Mouse (Mus musculus): ENCODE data around the gene Csnk1d. TPM values are rescaled to one million over a fixed set of nuclear protein-coding genes. Genes with fewer than 3 reads are reported as not detected.
A peak's percentile ranks its signal among the peaks of the same experiment; 100 is the strongest.

Csnk1d gene
- total RNA-seq, 1 experiment: 60.7 TPM

GRCm38 (mm10) chr11:120948861-120949851 lies 42.0 kb downstream of the Csnk1d start:
- TF ChIP-seq CHD2 (IDR thresholded peaks at IDR 0.05; ENCODE audit: low read depth, low read length) (no peak), HCFC1 (IDR thresholded peaks at IDR 0.05; ENCODE audit: borderline replicate concordance, insufficient read depth, low read length) (no peak), ZNF384 (IDR thresholded peaks at IDR 0.05; ENCODE audit: low read depth, low read length) (no peak), ZC3H11A (IDR thresholded peaks at IDR 0.05; ENCODE audit: borderline replicate concordance, low read depth, low read length) (no peak), MAFK (IDR thresholded peaks at IDR 0.05; ENCODE audit: insufficient read depth, low read depth, low read length) (no peak)
- peaks cover 8% of the 10 kb centered on the region; the same call in 1 of the 2 replicates for H3K36me3 ChIP-seq (ENCODE audit: control insufficient read depth, insufficient read depth, low read length, poor library complexity, severe bottlenecking)
- H3K9me3 ChIP-seq (ENCODE audit: control insufficient read depth, insufficient read depth, low read depth, low read length): no peaks in the 10 kb centered on the region
- H3K27ac ChIP-seq (ENCODE audit: insufficient read depth, low read depth, low read length, poor library complexity, severe bottlenecking): peak overlapping the region; percentile 16; the same call in 1 of the 2 replicates
- DNase-seq (ENCODE audit: low read depth, low spot score): no peak
- H3K9ac ChIP-seq (ENCODE audit: insufficient read depth, low read depth, low read length, poor library complexity, severe bottlenecking): peak overlapping the region; percentile 77
- peak overlapping the region; percentile 76 to 86 for H3K4me3 ChIP-seq (ENCODE audit: insufficient read depth in 1 of 2, low read depth in 1 of 2, low read length in 2 of 2, poor library complexity in 1 of 2, severe bottlenecking in 1 of 2)
- in situ Hi-C loops (cut with MboI; ENCODE audit: low sequenced_read_pairs in 2 of 2, unreplicated experiment in 2 of 2): no loop called here
- H3K4me1 ChIP-seq (ENCODE audit: control insufficient read depth in 2 of 2, insufficient read depth in 2 of 2, low read length in 2 of 2, poor library complexity in 1 of 2): peaks cover 3 to 42% of the 10 kb centered on the region in 2 experiments; a peak in 3 of 4 replicates

DNA sequence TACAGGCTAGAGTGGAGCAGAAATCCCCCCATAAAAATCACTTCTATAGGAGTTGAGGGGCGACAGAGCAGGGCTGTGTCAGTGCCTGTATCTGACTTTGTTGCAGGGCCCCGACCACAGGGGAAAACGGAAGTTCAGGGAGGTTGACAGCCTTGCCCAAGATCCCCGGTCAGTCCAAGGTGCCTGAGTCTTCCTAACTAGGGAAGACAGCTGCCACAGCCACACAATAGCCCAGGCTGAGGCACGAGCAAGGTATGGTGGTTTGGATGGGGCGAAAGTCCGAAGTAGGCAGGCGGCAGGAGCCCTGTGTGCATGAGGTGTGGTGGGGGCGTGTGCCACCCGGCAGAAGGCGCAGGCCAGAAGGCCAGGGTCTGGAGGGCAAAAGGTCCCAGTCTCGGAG lies 42.8 kb downstream of the Csnk1d start, which contains the start of gene Slc16a3:
Slc16a3 (plus strand) TSS at position 153 of the 400 bp plus-strand sequence.
- no peak for DNase-seq (ENCODE audit: low read depth, low spot score)
- peak within 1 kb of the TSS; percentile 16; the same call in 1 of the 2 replicates for H3K27ac ChIP-seq (ENCODE audit: insufficient read depth, low read depth, low read length, poor library complexity, severe bottlenecking)
- H3K4me3 ChIP-seq (ENCODE audit: insufficient read depth in 1 of 2, low read depth in 1 of 2, low read length in 2 of 2, poor library complexity in 1 of 2, severe bottlenecking in 1 of 2): peak within 1 kb of the TSS; percentile 76 to 86
- TF ChIP-seq CHD2 (IDR thresholded peaks at IDR 0.05; ENCODE audit: low read depth, low read length): no peak
- TF ChIP-seq ZC3H11A (IDR thresholded peaks at IDR 0.05; ENCODE audit: borderline replicate concordance, low read depth, low read length): no peak
- TF ChIP-seq MAFK (IDR thresholded peaks at IDR 0.05; ENCODE audit: insufficient read depth, low read depth, low read length): no peak
- TF ChIP-seq ZNF384 (IDR thresholded peaks at IDR 0.05; ENCODE audit: low read depth, low read length): no peak
- TF ChIP-seq HCFC1 (IDR thresholded peaks at IDR 0.05; ENCODE audit: borderline replicate concordance, insufficient read depth, low read length): no peak
- in situ Hi-C loops (cut with MboI; ENCODE audit: low sequenced_read_pairs in 2 of 2, unreplicated experiment in 2 of 2): no loop called here
- peaks cover 8% of the 10 kb centered on the region; the same call in 1 of the 2 replicates for H3K36me3 ChIP-seq (ENCODE audit: control insufficient read depth, insufficient read depth, low read length, poor library complexity, severe bottlenecking)
- H3K9me3 ChIP-seq (ENCODE audit: control insufficient read depth, insufficient read depth, low read depth, low read length): no peaks in the 10 kb centered on the region
- peaks cover 3 to 42% of the 10 kb centered on the region in 2 experiments; a peak in 3 of 4 replicates for H3K4me1 ChIP-seq (ENCODE audit: control insufficient read depth in 2 of 2, insufficient read depth in 2 of 2, low read length in 2 of 2, poor library complexity in 1 of 2)
- peak within 1 kb of the TSS; percentile 77 for H3K9ac ChIP-seq (ENCODE audit: insufficient read depth, low read depth, low read length, poor library complexity, severe bottlenecking)

- no peak for DNase-seq (ENCODE audit: low read depth, low spot score)
- TF ChIP-seq CHD2 (IDR thresholded peaks at IDR 0.05; ENCODE audit: low read depth, low read length) (no peak), HCFC1 (IDR thresholded peaks at IDR 0.05; ENCODE audit: borderline replicate concordance, insufficient read depth, low read length) (no peak), MAFK (IDR thresholded peaks at IDR 0.05; ENCODE audit: insufficient read depth, low read depth, low read length) (no peak), ZC3H11A (IDR thresholded peaks at IDR 0.05; ENCODE audit: borderline replicate concordance, low read depth, low read length) (no peak), ZNF384 (IDR thresholded peaks at IDR 0.05; ENCODE audit: low read depth, low read length) (no peak)
- H3K9ac ChIP-seq (ENCODE audit: insufficient read depth, low read depth, low read length, poor library complexity, severe bottlenecking): no peak overlapping the region
Measured at GRCm38 (mm10) chr11:120945926-120946325, 45.2 kb downstream of the Csnk1d start.

GRCm38 (mm10) chr11:120945266-120945665 lies 45.9 kb downstream of the Csnk1d start:
- Histone ChIP-seq H3K4me3 (ENCODE audit: insufficient read depth in 1 of 2, low read depth in 1 of 2, low read length in 2 of 2, poor library complexity in 1 of 2, severe bottlenecking in 1 of 2) (no peak overlapping the region), H3K27ac (ENCODE audit: insufficient read depth, low read depth, low read length, poor library complexity, severe bottlenecking) (no peak overlapping the region), H3K9ac (ENCODE audit: insufficient read depth, low read depth, low read length, poor library complexity, severe bottlenecking) (no peak overlapping the region), H3K36me3 (ENCODE audit: control insufficient read depth, insufficient read depth, low read length, poor library complexity, severe bottlenecking) (no peaks in the 10 kb centered on the region), H3K4me1 (ENCODE audit: control insufficient read depth in 2 of 2, insufficient read depth in 2 of 2, low read length in 2 of 2, poor library complexity in 1 of 2) (peaks cover 0 to 24% of the 10 kb centered on the region in 2 experiments; a peak in 1 of 4 replicates), H3K9me3 (ENCODE audit: control insufficient read depth, insufficient read depth, low read depth, low read length) (no peaks in the 10 kb centered on the region)
- DNase-seq (ENCODE audit: low read depth, low spot score): no peak
- in situ Hi-C loops (cut with MboI; ENCODE audit: low sequenced_read_pairs in 2 of 2, unreplicated experiment in 2 of 2): no loop called here
- no peak for TF ChIP-seq CHD2 (IDR thresholded peaks at IDR 0.05; ENCODE audit: low read depth, low read length)
- TF ChIP-seq ZNF384 (IDR thresholded peaks at IDR 0.05; ENCODE audit: low read depth, low read length): no peak
- TF ChIP-seq MAFK (IDR thresholded peaks at IDR 0.05; ENCODE audit: insufficient read depth, low read depth, low read length): no peak
- TF ChIP-seq ZC3H11A (IDR thresholded peaks at IDR 0.05; ENCODE audit: borderline replicate concordance, low read depth, low read length): no peak
- no peak for TF ChIP-seq HCFC1 (IDR thresholded peaks at IDR 0.05; ENCODE audit: borderline replicate concordance, insufficient read depth, low read length)

More at GRCm38 (mm10) chr11:120945926-120946325, 45.2 kb downstream of the Csnk1d start:
- Histone ChIP-seq H3K4me1 (ENCODE audit: control insufficient read depth in 2 of 2, insufficient read depth in 2 of 2, low read length in 2 of 2, poor library complexity in 1 of 2) (peaks cover 0 to 25% of the 10 kb centered on the region in 2 experiments; a peak in 2 of 4 replicates), H3K9me3 (ENCODE audit: control insufficient read depth, insufficient read depth, low read depth, low read length) (no peaks in the 10 kb centered on the region), H3K27ac (ENCODE audit: insufficient read depth, low read depth, low read length, poor library complexity, severe bottlenecking) (no peak overlapping the region), H3K36me3 (ENCODE audit: control insufficient read depth, insufficient read depth, low read length, poor library complexity, severe bottlenecking) (no peaks in the 10 kb centered on the region), H3K4me3 (ENCODE audit: insufficient read depth in 1 of 2, low read depth in 1 of 2, low read length in 2 of 2, poor library complexity in 1 of 2, severe bottlenecking in 1 of 2) (no peak overlapping the region)
- in situ Hi-C loops (cut with MboI; ENCODE audit: low sequenced_read_pairs in 2 of 2, unreplicated experiment in 2 of 2): no loop called here
